Mouse (Mus musculus): ENCODE data around the gene Ulk3. TPM values are rescaled to one million over a fixed set of nuclear protein-coding genes. Genes with fewer than 3 reads are reported as not detected.

Gene Ulk3
- total and polyA plus RNA-seq, 3 experiments, result 5.0 to 11.9 TPM; not detected in 1

- H3K27me3 ChIP-seq (ENCODE audit: control insufficient read depth in 1 of 2, insufficient read depth in 2 of 2, low read length in 2 of 2), result no peaks in the 10 kb centered on the region
- H3K36me3 ChIP-seq (ENCODE audit: control insufficient read depth in 1 of 2, insufficient read depth in 2 of 2, low read length in 2 of 2), result peaks cover 6 to 11% of the 10 kb centered on the region in 2 experiments
- DNase-seq (ENCODE audit: low read depth, low spot score), result peak; percentile 72
- H3K4me1 ChIP-seq (ENCODE audit: control insufficient read depth in 1 of 2, insufficient read depth in 2 of 2, low read length in 2 of 2), result peaks cover 5% of the 10 kb centered on the region in 2 experiments; a peak in 3 of 4 replicates
- peaks cover 16% of the 10 kb centered on the region for H3K79me2 ChIP-seq (ENCODE audit: control insufficient read depth, insufficient read depth, low read length, poor library complexity)
- no peak overlapping the region for H3K9ac ChIP-seq (ENCODE audit: control insufficient read depth, low read depth, low read length, poor library complexity, severe bottlenecking)
- no peak overlapping the region for H3K4me3 ChIP-seq (ENCODE audit: control insufficient read depth in 1 of 2, insufficient read depth in 1 of 2, low read depth in 2 of 2, low read length in 2 of 2)
- no peaks in the 10 kb centered on the region for H3K9me3 ChIP-seq (replicated peaks; ENCODE audit: insufficient read depth, low read length)
- H3K27ac ChIP-seq (ENCODE audit: control insufficient read depth, low read depth, low read length), result no peak overlapping the region
- TF ChIP-seq NRF1 (IDR thresholded peaks at IDR 0.05; ENCODE audit: insufficient read depth, low read depth, low read length, poor library complexity, severe bottlenecking), result no peak
- peak in 1 of 2 experiments; percentile 32; a peak in 1 of 4 replicates for TF ChIP-seq POLR2A (IDR thresholded peaks at IDR 0.05; ENCODE audit: control insufficient read depth in 1 of 2, insufficient read depth in 1 of 2, low read depth in 1 of 2, low read length in 2 of 2, poor library complexity in 1 of 2)
- TF ChIP-seq GATA1 (IDR thresholded peaks at IDR 0.05; ENCODE audit: low read depth, low read length), result no peak
- TF ChIP-seq MAX (IDR thresholded peaks at IDR 0.05; ENCODE audit: low read length), result no peak
- TF ChIP-seq ZMIZ1 (IDR thresholded peaks at IDR 0.05; ENCODE audit: low read depth, low read length), result no peak
- TF ChIP-seq HCFC1 (IDR thresholded peaks at IDR 0.05; ENCODE audit: low read depth, low read length), result peak; percentile 50; the same call in 1 of the 2 replicates
- no peak for TF ChIP-seq JUND (IDR thresholded peaks at IDR 0.05; ENCODE audit: low read depth, low read length)
- TF ChIP-seq MYC (IDR thresholded peaks at IDR 0.05; ENCODE audit: low read depth, low read length), result 0 out of 2 replicates have a peak, but pooled peaks have one; percentile 17
- TF ChIP-seq ZKSCAN1 (IDR thresholded peaks at IDR 0.05; ENCODE audit: low read depth, low read length), result no peak; the same call in 1 of the 2 replicates
- no peak for TF ChIP-seq E2F4 (IDR thresholded peaks at IDR 0.05; ENCODE audit: borderline replicate concordance, low read depth, low read length)
- TF ChIP-seq MYB (IDR thresholded peaks at IDR 0.05; ENCODE audit: low read depth, low read length), result no peak
- TF ChIP-seq TAL1 (IDR thresholded peaks at IDR 0.05; ENCODE audit: low read length), result no peak
- TF ChIP-seq CHD2 (IDR thresholded peaks at IDR 0.05; ENCODE audit: low read length), result no peak
- TF ChIP-seq SIN3A (IDR thresholded peaks at IDR 0.05; ENCODE audit: low read length), result 0 out of 2 replicates have a peak, but pooled peaks have one; percentile 46
- no peak for TF ChIP-seq MXI1 (IDR thresholded peaks at IDR 0.05; ENCODE audit: low read depth, low read length)
- peak; percentile 13 to 67 (median 53); a peak in 5 of 6 replicates for TF ChIP-seq CTCF (IDR thresholded peaks at IDR 0.05 in 2 of 3, conservative IDR thresholded peaks at IDR 0.05 in 1 of 3; ENCODE audit: control insufficient read depth in 1 of 3, insufficient read depth in 1 of 3, low read depth in 2 of 3, low read length in 3 of 3, poor library complexity in 1 of 3, severe bottlenecking in 1 of 3)
- no peak for TF ChIP-seq KAT2A (conservative IDR thresholded peaks at IDR 0.05; ENCODE audit: low read depth, low read length)
- TF ChIP-seq CHD1 (IDR thresholded peaks at IDR 0.05; ENCODE audit: low read depth, low read length), result no peak
- TF ChIP-seq POLR2AphosphoS5 (IDR thresholded peaks at IDR 0.05; ENCODE audit: borderline replicate concordance, low read depth, low read length), result no peak
- TF ChIP-seq UBTF (IDR thresholded peaks at IDR 0.05; ENCODE audit: borderline replicate concordance, insufficient read depth, low read depth, low read length), result no peak
- no peak for TF ChIP-seq RCOR1 (IDR thresholded peaks at IDR 0.05; ENCODE audit: low read depth, low read length)
- no peak for TF ChIP-seq NELFE (IDR thresholded peaks at IDR 0.05; ENCODE audit: low read depth, low read length)
- TF ChIP-seq RAD21 (IDR thresholded peaks at IDR 0.05; ENCODE audit: low read depth, low read length), result peak; percentile 56
- TF ChIP-seq ZNF384 (IDR thresholded peaks at IDR 0.05; ENCODE audit: low read depth, low read length), result peak; percentile 99
- peak; percentile 75 for TF ChIP-seq SMC3 (IDR thresholded peaks at IDR 0.05; ENCODE audit: low read depth, low read length)
- peak; percentile 39; the same call in 1 of the 2 replicates for TF ChIP-seq ZC3H11A (IDR thresholded peaks at IDR 0.05; ENCODE audit: low read depth, low read length)
- TF ChIP-seq ETS1 (IDR thresholded peaks at IDR 0.05; ENCODE audit: low read depth, low read length), result no peak
- TF ChIP-seq MAZ (IDR thresholded peaks at IDR 0.05; ENCODE audit: low read depth, low read length), result no peak
- 0 out of 2 replicates have a peak, but pooled peaks have one; percentile 15 for TF ChIP-seq POLR2AphosphoS2 (IDR thresholded peaks at IDR 0.05; ENCODE audit: low read length)
- TF ChIP-seq BHLHE40 (IDR thresholded peaks at IDR 0.05; ENCODE audit: borderline replicate concordance, low read depth, low read length), result no peak
- no peak for TF ChIP-seq ELF1 (IDR thresholded peaks at IDR 0.05; ENCODE audit: low read depth, low read length)
- no peak for TF ChIP-seq USF2 (IDR thresholded peaks at IDR 0.05; ENCODE audit: borderline replicate concordance in 1 of 2, insufficient read depth in 1 of 2, low read depth in 1 of 2, low read length in 2 of 2)
- TF ChIP-seq MAFK (IDR thresholded peaks at IDR 0.05; ENCODE audit: borderline replicate concordance, low read depth, low read length), result peak; percentile 38; the same call in 1 of the 2 replicates
- no peak for TF ChIP-seq MEF2A (IDR thresholded peaks at IDR 0.05; ENCODE audit: extremely low read depth, insufficient replicate concordance, low read depth, low read length, poor library complexity, severe bottlenecking)
- TF ChIP-seq TBP (IDR thresholded peaks at IDR 0.05; ENCODE audit: low read depth, low read length), result no peak
- no peak for TF ChIP-seq GABPA (IDR thresholded peaks at IDR 0.05; ENCODE audit: low read depth, low read length)
- TF ChIP-seq USF1 (IDR thresholded peaks at IDR 0.05; ENCODE audit: low read depth, low read length), result no peak
- TF ChIP-seq EP300 (IDR thresholded peaks at IDR 0.05; ENCODE audit: low read depth in 1 of 2, low read length in 2 of 2), result no peak
Observed at GRCm38 (mm10) chr9:57541312-57541711, 47.9 kb upstream of the Ulk3 start.
